Mouse (Mus musculus) heart, embryonic 10.5 days (tissue): ENCODE data around the gene Eif3b. TPM values are rescaled to one million over a fixed set of nuclear protein-coding genes. Genes with fewer than 3 reads are reported as not detected.

Source experiments
- DNase-seq: peaks from one replicate; pipeline ENCODE4 v3.0.0-alpha.2; 2017; ENCODE audit warnings: low spot score
- H3K27ac ChIP-seq: fragments of 300-500 bp; sonication (generic); 2 replicates; pipeline ENCODE4 v1.5.1; 2016; ENCODE audit warnings: mild to moderate bottlenecking
- H3K27me3 ChIP-seq: fragments of 300-500 bp; sonication (generic); 2 replicates; pipeline ENCODE4 v1.6.1; 2016; ENCODE audit warnings: mild to moderate bottlenecking; ENCODE audit not compliant: poor library complexity, insufficient read depth, severe bottlenecking
- H3K36me3 ChIP-seq: fragments of 300-500 bp; sonication (generic); 2 replicates; pipeline ENCODE4 v1.6.1; 2016; ENCODE audit warnings: mild to moderate bottlenecking, moderate library complexity
- H3K4me1 ChIP-seq: fragments of 300-500 bp; sonication (generic); 2 replicates; pipeline ENCODE4 v1.6.1; 2016; ENCODE audit warnings: mild to moderate bottlenecking
- H3K4me3 ChIP-seq: fragments of 300-500 bp; sonication (generic); 2 replicates; pipeline ENCODE4 v1.5.1; 2016; ENCODE audit warnings: mild to moderate bottlenecking, moderate library complexity
- H3K9me3 ChIP-seq: fragments of 300-500 bp; sonication (generic); 2 replicates; pipeline ENCODE4 v1.6.1; 2016; ENCODE audit warnings: mild to moderate bottlenecking, moderate library complexity
- WGBS: fragments of 180-500 bp; shearing (Covaris S2); methylation state at CpG from one replicate; pipeline ENCODE4 v1.1.7; 2016; 5-methylcytosine and 5-hydroxymethylcytosine counted together
- polyA plus RNA-seq: library from polyadenylated mRNA; unstranded; fragments of >200 nt; fragmentation: Nextera tagmentation; extraction: Ambion mirVana; gene quantifications from 2 replicates; pipeline ENCODE4 v1.2.1, GENCODE M21; 2016

Eif3b gene
- 125 and 201 TPM in 2 replicates for polyA plus RNA-seq

DNA sequence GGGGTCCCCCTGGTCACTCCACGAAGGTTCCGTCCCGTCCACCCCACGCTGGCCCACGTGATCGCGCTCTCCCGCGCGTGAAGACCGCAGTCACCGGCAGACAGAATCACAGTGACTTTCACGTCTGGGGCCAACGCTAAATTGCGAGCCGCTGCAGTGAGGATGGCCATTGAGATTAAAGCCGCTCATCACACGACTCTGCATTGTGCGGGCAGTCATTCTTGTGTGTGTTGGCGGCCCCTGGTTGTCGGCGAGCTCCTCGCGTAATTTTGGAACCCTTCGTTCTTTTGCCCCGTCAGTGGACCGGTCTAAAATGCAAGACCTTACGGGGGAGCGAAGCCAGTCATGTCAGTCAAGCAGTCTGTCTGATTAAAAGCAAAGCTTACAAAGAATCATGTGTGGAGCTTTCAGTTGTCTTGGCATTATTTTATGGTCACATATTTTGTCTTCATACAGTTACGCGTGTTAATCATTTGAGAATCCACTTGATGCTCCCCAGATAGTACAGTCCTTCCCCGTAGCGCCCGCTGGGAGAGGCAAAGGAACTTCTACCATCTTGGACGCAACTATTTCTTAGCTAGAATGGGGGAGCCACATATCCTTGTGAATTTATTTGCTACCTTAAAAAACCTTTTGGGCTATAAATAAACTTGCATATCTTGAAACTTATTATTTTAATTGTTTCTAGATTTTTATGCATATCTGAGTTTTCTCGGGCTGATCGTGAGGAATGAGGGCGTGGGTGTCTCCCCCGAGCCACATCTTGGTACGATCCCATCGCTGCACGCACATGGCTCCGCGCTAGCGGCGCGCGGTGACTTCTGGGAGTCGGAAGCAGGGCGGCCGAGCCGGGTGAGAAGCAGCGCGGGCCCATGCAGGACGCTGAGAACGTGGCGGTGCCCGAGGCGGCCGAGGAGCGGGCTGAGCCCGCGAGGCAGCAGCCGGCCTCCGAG is at the start of gene Eif3b:
TSS of gene Eif3b (plus strand) at position 840 of the 953 bp plus-strand sequence.
- Histone ChIP-seq H3K4me1 (peaks cover 23% of the 10 kb centered on the region), H3K27me3 (no peaks in the 10 kb centered on the region), H3K27ac (peak within 1 kb of the TSS; percentile 98), H3K9me3 (no peaks in the 10 kb centered on the region), H3K4me3 (peak within 1 kb of the TSS; percentile 100), H3K36me3 (peaks cover 16% of the 10 kb centered on the region)
- WGBS, result under 1% methylated on average over 65 of the region's 65 CpGs
- peak; percentile 94 for DNase-seq

DNA sequence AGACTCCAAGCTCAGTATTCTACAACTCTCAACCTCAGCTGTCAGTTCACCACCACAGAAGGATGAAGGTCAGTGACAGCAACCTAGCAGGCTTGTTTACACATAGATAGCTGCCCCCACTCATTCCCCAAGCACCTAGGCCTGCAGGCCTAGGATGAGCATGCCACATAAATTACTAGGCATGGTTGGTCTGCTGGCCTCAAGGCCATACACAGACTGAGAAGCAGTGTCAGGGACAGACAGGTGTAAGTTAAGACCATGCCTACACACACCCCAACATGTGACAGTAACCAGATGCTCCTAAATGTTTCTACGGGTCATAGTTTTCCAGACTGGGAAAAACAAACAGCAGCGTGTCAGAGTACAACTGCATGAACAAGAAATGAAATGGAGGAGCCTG is 49.7 kb upstream of the Eif3b start:
- peaks cover 35% of the 10 kb centered on the region for H3K4me1 ChIP-seq
- 62% methylated on average over 2 of the region's 2 CpGs for WGBS
- H3K27ac ChIP-seq, result peak overlapping the region; percentile 24; the same call in 1 of the 2 replicates
- H3K4me3 ChIP-seq, result no peak overlapping the region
- H3K36me3 ChIP-seq, result peaks cover 9% of the 10 kb centered on the region
- H3K9me3 ChIP-seq, result no peaks in the 10 kb centered on the region
- H3K27me3 ChIP-seq, result no peaks in the 10 kb centered on the region
- DNase-seq, result no peak

DNA sequence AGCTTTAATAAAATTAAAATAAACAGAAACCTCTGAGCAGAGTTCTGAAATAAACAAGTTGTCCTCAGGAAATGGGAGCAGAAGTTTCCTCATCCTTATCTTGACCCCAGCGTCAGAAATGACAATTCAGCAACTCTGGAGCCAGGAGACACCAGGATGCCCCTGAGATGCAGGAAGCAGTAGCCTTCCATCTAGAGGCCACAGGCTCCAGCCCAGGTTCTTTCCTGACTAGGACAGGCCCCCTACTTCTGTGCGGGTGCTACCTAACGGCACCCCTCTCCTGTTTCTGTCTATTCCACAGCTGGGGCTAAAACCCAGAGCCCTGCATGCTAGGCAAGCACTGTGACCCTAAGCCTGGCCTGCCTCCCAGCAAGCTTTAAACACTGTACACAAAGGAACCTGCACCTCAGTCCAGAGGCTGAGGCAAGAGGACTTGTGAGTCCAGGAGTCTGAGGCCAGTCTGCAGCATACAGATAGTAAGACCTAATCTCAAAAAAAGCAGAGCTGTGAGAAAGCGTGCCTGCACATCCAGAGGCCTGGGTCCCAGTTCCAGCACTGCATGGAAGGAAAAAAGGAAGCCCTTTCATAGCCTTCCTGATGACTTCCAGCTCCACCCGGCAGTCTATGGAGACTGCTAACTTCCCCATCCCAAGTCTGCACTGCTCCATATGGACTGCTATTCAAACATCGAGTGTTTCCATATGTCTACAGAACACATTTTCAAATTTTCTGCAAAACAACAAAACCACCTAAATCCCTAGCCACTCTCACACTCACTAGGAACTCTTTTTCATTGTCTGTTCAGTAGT is 48.5 kb upstream of the Eif3b start:
- Histone ChIP-seq H3K27ac (peak overlapping the region; percentile 45; the same call in 1 of the 2 replicates), H3K9me3 (no peaks in the 10 kb centered on the region), H3K27me3 (no peaks in the 10 kb centered on the region), H3K36me3 (peaks cover 4% of the 10 kb centered on the region), H3K4me1 (peaks cover 39% of the 10 kb centered on the region), H3K4me3 (no peak overlapping the region)
- 50% methylated on average over 6 of the region's 6 CpGs for WGBS
- DNase-seq, result no peak

DNA sequence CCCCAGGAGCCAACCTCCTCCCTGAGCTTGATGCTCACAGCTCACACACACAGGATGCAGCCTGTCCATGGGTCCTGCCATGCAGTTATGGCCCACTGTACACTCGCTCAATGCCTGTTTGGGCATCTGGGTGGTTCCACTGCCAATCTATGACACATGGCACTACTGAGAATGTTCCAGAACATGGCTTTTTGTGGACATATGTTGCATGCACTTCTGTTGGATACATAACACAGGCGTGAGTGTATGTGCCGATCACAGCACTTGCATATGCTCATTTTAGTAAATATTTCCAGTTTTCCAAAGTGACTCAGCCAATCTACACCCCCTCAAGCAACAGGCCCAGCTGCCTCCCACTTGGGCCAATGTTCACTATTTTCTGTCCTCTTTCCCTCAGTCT is 47.5 kb upstream of the Eif3b start:
- DNase-seq, result no peak
- Histone ChIP-seq H3K36me3 (no peaks in the 10 kb centered on the region; the same call in 1 of the 2 replicates), H3K9me3 (no peaks in the 10 kb centered on the region), H3K4me3 (no peak overlapping the region), H3K27ac (no peak overlapping the region; the same call in 1 of the 2 replicates), H3K27me3 (no peaks in the 10 kb centered on the region), H3K4me1 (peaks cover 39% of the 10 kb centered on the region)
- 87% methylated on average over 3 of the region's 3 CpGs for WGBS

DNA sequence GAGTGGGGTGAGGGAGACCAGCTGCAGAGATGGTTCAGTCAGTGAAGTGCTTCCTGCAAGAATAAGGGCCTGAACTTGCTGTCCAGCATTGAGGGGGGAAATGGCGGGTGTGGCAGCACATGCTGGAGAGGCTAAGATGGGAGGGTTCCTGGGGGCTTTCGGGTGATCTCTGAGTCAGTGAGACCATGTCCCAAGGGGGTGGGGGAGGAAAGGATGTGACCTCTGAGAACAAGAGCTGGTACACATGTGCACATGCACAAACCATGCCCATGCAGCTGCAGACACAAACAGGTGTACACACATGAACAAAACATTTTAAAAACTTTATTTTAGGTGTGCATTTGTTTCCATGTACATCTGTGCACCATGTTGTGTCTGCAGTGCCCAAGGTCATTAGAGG is 45.4 kb upstream of the Eif3b start:
- DNase-seq, result no peak
- H3K36me3 ChIP-seq, result no peaks in the 10 kb centered on the region; the same call in 1 of the 2 replicates
- WGBS, result 69% methylated on average over 2 of the region's 2 CpGs
- H3K27ac ChIP-seq, result no peak overlapping the region
- no peak overlapping the region for H3K4me3 ChIP-seq
- H3K4me1 ChIP-seq, result peaks cover 39% of the 10 kb centered on the region
- H3K9me3 ChIP-seq, result no peaks in the 10 kb centered on the region
- H3K27me3 ChIP-seq, result no peaks in the 10 kb centered on the region

DNA sequence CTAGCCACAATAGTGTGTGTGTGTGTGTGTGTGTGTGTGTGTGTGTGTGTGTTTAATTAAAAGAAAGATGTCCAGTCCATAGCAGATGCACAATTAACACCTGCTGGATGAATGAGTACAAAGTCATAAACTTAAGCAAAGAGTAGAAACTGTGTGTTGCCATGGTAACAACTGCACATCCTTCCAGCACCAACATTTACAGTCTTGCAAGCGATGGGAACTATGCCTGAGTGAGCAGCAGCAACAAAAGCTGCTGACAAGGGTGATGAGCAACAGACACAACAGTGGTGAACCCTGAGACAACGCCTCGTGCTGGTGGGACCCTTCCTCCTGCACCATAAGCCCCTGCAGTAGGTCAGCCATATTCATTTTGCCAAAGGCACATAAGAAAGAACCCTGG is 44.9 kb upstream of the Eif3b start:
- no peaks in the 10 kb centered on the region for H3K9me3 ChIP-seq
- DNase-seq, result no peak
- H3K4me1 ChIP-seq, result peaks cover 39% of the 10 kb centered on the region
- H3K27me3 ChIP-seq, result no peaks in the 10 kb centered on the region
- 41% methylated on average over 3 of the region's 3 CpGs for whole genome bisulfite sequencing
- H3K27ac ChIP-seq, result no peak overlapping the region
- H3K4me3 ChIP-seq, result no peak overlapping the region
- H3K36me3 ChIP-seq, result no peaks in the 10 kb centered on the region; the same call in 1 of the 2 replicates

DNA sequence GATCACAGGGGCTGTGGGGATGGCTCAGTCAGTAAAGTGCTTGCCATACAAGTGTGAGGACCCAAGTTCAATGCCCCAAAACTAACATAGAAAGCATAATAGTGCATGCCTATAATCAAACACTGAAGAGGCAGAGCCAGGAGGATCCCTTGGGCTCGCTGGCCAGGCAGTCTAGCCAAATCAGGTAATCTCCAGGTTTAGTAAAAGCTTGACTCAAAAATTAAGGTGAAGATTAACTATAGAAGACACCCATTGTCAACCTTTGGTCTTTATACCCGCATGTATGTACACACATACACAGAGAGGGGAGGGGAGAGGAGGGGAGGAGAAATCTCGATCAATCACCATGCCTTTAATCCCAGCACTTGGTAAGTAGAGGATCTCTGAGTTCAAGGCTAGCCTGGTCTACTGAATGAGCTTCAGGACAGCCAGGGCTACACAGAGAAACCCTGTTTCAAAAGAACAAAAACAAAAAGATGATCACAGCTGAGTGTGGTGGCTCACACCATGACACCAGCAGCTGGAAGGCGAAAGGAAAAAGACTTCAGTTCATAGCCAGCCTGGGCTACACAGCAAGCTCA is 43.8 kb upstream of the Eif3b start:
- H3K36me3 ChIP-seq, result 0 out of 2 replicates have a peak, but pooled peaks cover 2% of the 10 kb centered on the region
- peaks cover 34% of the 10 kb centered on the region for H3K4me1 ChIP-seq
- no peak overlapping the region for H3K27ac ChIP-seq
- 88% methylated on average over 4 of the region's 4 CpGs for WGBS
- no peak for DNase-seq
- H3K27me3 ChIP-seq, result no peaks in the 10 kb centered on the region
- H3K9me3 ChIP-seq, result no peaks in the 10 kb centered on the region
- H3K4me3 ChIP-seq, result no peak overlapping the region

DNA sequence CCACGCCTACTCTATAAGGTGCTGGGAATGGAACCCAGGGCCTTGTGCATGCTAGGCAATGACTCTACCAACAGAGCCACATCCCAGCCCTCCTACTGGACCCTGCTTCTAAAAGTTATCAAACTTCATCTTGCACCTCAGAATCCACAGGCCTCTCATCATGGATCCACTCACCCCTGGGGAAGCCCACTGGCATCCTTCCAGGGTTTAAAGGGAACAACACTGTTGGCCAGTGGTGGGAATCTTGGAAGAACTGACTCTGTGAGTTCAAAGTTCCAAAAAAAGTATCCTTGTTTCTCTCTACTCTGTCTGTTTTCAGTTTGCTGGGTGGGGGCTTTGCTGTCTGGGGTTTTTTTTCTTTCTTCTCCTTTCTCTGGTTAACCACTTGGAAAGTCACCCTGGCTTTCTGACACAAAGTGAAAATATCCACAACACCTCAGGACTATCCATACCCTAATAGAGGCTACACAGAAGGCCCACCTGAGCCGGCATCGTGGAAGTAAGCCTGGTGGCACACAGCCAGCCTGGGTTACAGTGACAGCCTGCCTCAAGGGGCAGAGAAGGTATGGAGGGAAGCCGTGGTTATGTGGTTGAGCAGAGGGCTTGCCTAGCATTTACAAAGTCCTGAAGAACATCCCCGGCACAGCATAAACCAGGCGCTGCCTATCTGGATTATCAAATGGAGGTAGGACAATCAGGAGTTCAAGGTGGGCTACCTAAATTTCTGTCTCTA is 40.8 kb upstream of the Eif3b start:
- WGBS, result 88% methylated on average over 6 of the region's 6 CpGs
- Histone ChIP-seq H3K36me3 (0 out of 2 replicates have a peak, but pooled peaks cover 2% of the 10 kb centered on the region), H3K27me3 (no peaks in the 10 kb centered on the region), H3K4me3 (no peak overlapping the region), H3K4me1 (peaks cover 30% of the 10 kb centered on the region), H3K27ac (no peak overlapping the region), H3K9me3 (no peaks in the 10 kb centered on the region)
- DNase-seq, result no peak

DNA sequence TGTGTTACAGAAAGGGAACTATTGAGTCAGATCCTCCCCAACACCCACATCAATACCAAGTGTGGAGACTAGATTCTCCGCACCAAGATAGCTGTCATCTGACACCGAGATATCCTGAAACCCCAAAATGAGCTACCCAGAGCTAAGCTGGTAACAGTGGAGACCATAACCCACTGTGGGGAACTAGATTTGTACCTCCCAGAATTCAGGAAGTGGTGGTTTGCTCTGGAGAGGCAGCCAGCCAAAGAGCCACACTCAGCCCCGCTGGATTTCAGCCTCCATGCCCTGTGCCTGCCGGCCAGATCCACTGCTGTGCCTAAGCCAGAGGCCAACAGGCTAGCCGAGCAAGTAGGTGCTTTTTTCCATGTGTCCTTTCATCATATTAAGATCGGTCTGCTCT is 39.8 kb upstream of the Eif3b start:
- Histone ChIP-seq H3K27me3 (no peaks in the 10 kb centered on the region), H3K36me3 (0 out of 2 replicates have a peak, but pooled peaks cover 2% of the 10 kb centered on the region), H3K9me3 (no peaks in the 10 kb centered on the region), H3K4me1 (peaks cover 31% of the 10 kb centered on the region), H3K4me3 (no peak overlapping the region), H3K27ac (peak overlapping the region; percentile 25; the same call in 1 of the 2 replicates)
- WGBS, result 67% methylated on average over 6 of the region's 6 CpGs
- DNase-seq, result no peak

DNA sequence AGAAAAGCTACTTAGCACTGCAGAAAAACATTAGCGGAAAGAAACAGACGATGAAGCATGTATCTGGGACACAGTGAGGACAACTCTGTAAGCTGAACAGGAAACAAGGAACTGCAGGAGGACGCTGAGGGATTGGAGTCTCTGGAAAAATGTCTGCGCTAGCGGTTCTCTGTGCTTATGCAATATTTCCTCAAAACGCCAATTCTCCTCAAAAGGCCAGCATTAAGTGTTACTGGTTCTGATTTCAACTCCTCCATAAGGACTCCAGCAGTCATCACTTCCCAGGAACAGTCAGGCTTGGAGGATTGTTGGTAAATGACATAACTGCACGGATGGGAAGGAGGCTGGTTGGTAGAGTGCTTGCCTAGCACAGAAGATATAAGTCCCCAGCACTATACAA is 38.0 kb upstream of the Eif3b start:
- no peak overlapping the region for H3K4me3 ChIP-seq
- 0 out of 2 replicates have a peak, but pooled peaks cover 2% of the 10 kb centered on the region for H3K36me3 ChIP-seq
- no peak for DNase-seq
- WGBS, result 86% methylated on average over 7 of the region's 7 CpGs
- H3K4me1 ChIP-seq, result peaks cover 28% of the 10 kb centered on the region
- no peaks in the 10 kb centered on the region for H3K9me3 ChIP-seq
- no peak overlapping the region for H3K27ac ChIP-seq
- H3K27me3 ChIP-seq, result no peaks in the 10 kb centered on the region

DNA sequence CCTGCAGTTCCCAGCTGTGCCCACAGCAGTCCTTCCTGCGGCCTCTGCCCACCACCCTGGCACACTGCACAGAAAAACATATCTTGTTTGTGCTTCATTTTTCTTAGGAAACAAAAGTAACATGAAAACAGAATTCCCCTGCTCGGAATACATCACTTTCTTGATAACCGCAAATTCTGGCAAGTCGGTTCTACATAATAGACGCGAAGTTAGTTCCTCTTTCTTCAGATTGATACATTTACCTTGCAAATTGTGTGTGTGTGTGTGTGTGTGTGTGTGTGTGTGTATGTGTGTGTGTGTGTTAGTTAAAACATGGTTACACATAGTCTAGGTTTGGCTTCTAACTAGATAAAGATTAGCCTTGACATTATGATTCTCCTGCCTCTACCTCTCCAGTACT is 36.4 kb upstream of the Eif3b start:
- Histone ChIP-seq H3K27ac (peak overlapping the region; percentile 88; the same call in 1 of the 2 replicates), H3K27me3 (no peaks in the 10 kb centered on the region), H3K36me3 (0 out of 2 replicates have a peak, but pooled peaks cover 2% of the 10 kb centered on the region), H3K4me1 (peaks cover 38% of the 10 kb centered on the region), H3K9me3 (no peaks in the 10 kb centered on the region), H3K4me3 (no peak overlapping the region)
- DNase-seq, result no peak
- 92% methylated on average over 6 of the region's 6 CpGs for WGBS

DNA sequence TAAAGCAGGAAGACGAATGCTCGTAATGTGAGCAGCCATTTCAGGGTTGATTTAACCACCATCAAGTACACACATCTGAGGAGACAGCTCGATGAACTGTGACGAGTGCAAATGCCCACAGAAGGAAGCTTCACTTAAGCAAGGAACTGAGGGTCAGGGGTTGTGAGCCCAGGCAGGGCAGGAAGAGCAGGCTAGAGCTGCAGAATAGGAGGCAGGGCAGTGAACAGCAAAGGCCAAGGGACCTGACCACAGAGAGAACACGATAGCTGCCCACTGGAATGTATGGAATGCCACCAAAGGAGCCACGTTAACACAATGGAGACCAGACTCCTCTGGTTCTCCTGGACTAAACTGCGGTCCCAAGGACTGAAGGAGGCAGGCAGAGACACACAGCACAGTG is 35.6 kb upstream of the Eif3b start:
- Histone ChIP-seq H3K27me3 (no peaks in the 10 kb centered on the region), H3K4me1 (peaks cover 47% of the 10 kb centered on the region), H3K9me3 (no peaks in the 10 kb centered on the region), H3K27ac (peak overlapping the region; percentile 88), H3K36me3 (0 out of 2 replicates have a peak, but pooled peaks cover 2% of the 10 kb centered on the region), H3K4me3 (peak overlapping the region; percentile 36)
- 20% methylated on average over 7 of the region's 7 CpGs for WGBS
- DNase-seq, result peak; percentile 80
